Mouse (Mus musculus) forebrain, embryonic 12.5 days (tissue): Measurements from ENCODE around the gene Leo1. TPM values are rescaled to one million over a fixed set of nuclear protein-coding genes. Genes with fewer than 3 reads are reported as not detected.

Source experiments
- ATAC-seq: fragments of 200-750 bp; cut with Nextera tagmentation; 2 replicates; pipeline ENCODE4 v1.8.0; 2017; ENCODE audit warnings: moderate TSS enrichment; ENCODE audit not compliant: low FRiP score
- H3K27ac ChIP-seq: fragments of 300-500 bp; sonication (generic); 2 replicates; pipeline ENCODE4 v1.5.1; 2016; ENCODE audit warnings: mild to moderate bottlenecking
- H3K27me3 ChIP-seq: fragments of 300-500 bp; sonication (generic); 2 replicates; pipeline ENCODE4 v1.6.1; 2016; ENCODE audit warnings: mild to moderate bottlenecking
- H3K36me3 ChIP-seq: fragments of 300-500 bp; sonication (generic); replicated peaks from 2 replicates; pipeline ENCODE4 v1.6.1; 2016; ENCODE audit warnings: mild to moderate bottlenecking
- H3K4me1 ChIP-seq: fragments of 300-500 bp; sonication (generic); 2 replicates; pipeline ENCODE4 v1.6.1; 2016
- H3K4me2 ChIP-seq: fragments of 300-500 bp; sonication (generic); 2 replicates; pipeline ENCODE4 v1.6.1; 2016; ENCODE audit warnings: mild to moderate bottlenecking, moderate library complexity
- H3K4me3 ChIP-seq: fragments of 300-500 bp; sonication (generic); replicated peaks from 2 replicates; pipeline ENCODE4 v1.5.1; 2016; ENCODE audit warnings: mild to moderate bottlenecking
- H3K9ac ChIP-seq: fragments of 300-500 bp; sonication (generic); 2 replicates; pipeline ENCODE4 v1.6.1; 2016; ENCODE audit warnings: mild to moderate bottlenecking
- H3K9me3 ChIP-seq: fragments of 300-500 bp; sonication (generic); 2 replicates; pipeline ENCODE4 v1.6.1; 2016
- WGBS: fragments of 180-500 bp; shearing (Covaris S2); methylation state at CpG from one replicate; pipeline ENCODE4 v1.1.7; 2016; 5-methylcytosine and 5-hydroxymethylcytosine counted together
- polyA plus RNA-seq: library from polyadenylated mRNA; unstranded; fragments of >200 nt; fragmentation: Nextera tagmentation; extraction: Ambion mirVana; gene quantifications from 2 replicates; pipeline ENCODE4 v1.2.1, GENCODE M21; 2016

The Leo1 gene
- 55.1 and 57.1 TPM in 2 replicates for polyA plus RNA-seq

- Histone ChIP-seq H3K4me1 (peaks cover 14% of the 10 kb centered on the region), H3K27ac (peak within 1 kb of the TSS; percentile 86), H3K9me3 (no peaks in the 10 kb centered on the region), H3K4me2 (peak within 1 kb of the TSS; percentile 84), H3K36me3 (peaks cover 11% of the 10 kb centered on the region), H3K4me3 (peak within 1 kb of the TSS; percentile 75), H3K27me3 (no peaks in the 10 kb centered on the region), H3K9ac (peak within 1 kb of the TSS; percentile 90)
- peak; percentile 94 for ATAC-seq
- WGBS, result 1% methylated on average over 45 of the region's 45 CpGs
Observed at GRCm38 (mm10) chr9:75440796-75441666, at the start of gene Leo1. Gene Leo1, plus strand, starts transcription at chr9:75441524.

- Histone ChIP-seq H3K4me2 (no peak overlapping the region), H3K9me3 (no peaks in the 10 kb centered on the region), H3K27me3 (no peaks in the 10 kb centered on the region), H3K4me1 (no peaks in the 10 kb centered on the region), H3K4me3 (no peak overlapping the region), H3K27ac (no peak overlapping the region), H3K9ac (no peak overlapping the region), H3K36me3 (peaks cover 94% of the 10 kb centered on the region)
- no peak for ATAC-seq
- WGBS, result 87% methylated on average over 12 of the region's 12 CpGs
Observed at GRCm38 (mm10) chr9:75393251-75393650, 48.1 kb upstream of the Leo1 start.

- WGBS, result 93% methylated on average over 6 of the region's 6 CpGs
- H3K4me1 ChIP-seq, result peaks cover 5% of the 10 kb centered on the region; the same call in 1 of the 2 replicates
- H3K36me3 ChIP-seq, result peaks cover 77% of the 10 kb centered on the region
- no peaks in the 10 kb centered on the region for H3K9me3 ChIP-seq
- ATAC-seq, result no peak
- H3K4me2 ChIP-seq, result no peak overlapping the region
- no peak overlapping the region for H3K9ac ChIP-seq
- H3K4me3 ChIP-seq, result no peak overlapping the region
- no peak overlapping the region for H3K27ac ChIP-seq
- no peaks in the 10 kb centered on the region for H3K27me3 ChIP-seq
Observed at GRCm38 (mm10) chr9:75395971-75396370, 45.4 kb upstream of the Leo1 start.

GRCm38 (mm10) chr9:75399069-75399468 lies 42.3 kb upstream of the Leo1 start:
- WGBS, result 91% methylated on average over 4 of the region's 4 CpGs
- Histone ChIP-seq H3K4me3 (no peak overlapping the region), H3K36me3 (peaks cover 47% of the 10 kb centered on the region), H3K4me2 (no peak overlapping the region), H3K27ac (no peak overlapping the region), H3K9ac (no peak overlapping the region), H3K9me3 (no peaks in the 10 kb centered on the region), H3K4me1 (peaks cover 26% of the 10 kb centered on the region), H3K27me3 (no peaks in the 10 kb centered on the region)
- no peak for ATAC-seq

- peaks cover 40% of the 10 kb centered on the region for H3K4me1 ChIP-seq
- no peak overlapping the region for H3K4me2 ChIP-seq
- 71% methylated on average over 5 of the region's 5 CpGs for whole genome bisulfite sequencing
- no peak overlapping the region for H3K27ac ChIP-seq
- H3K9me3 ChIP-seq, result no peaks in the 10 kb centered on the region
- ATAC-seq, result no peak
- no peak overlapping the region for H3K4me3 ChIP-seq
- no peaks in the 10 kb centered on the region for H3K27me3 ChIP-seq
- peaks cover 33% of the 10 kb centered on the region for H3K36me3 ChIP-seq
- H3K9ac ChIP-seq, result no peak overlapping the region
Observed at GRCm38 (mm10) chr9:75400639-75401038, 40.7 kb upstream of the Leo1 start.

GRCm38 (mm10) chr9:75401593-75402504 lies 39.5 kb upstream of the Leo1 start:
- Histone ChIP-seq H3K9me3 (no peaks in the 10 kb centered on the region), H3K27ac (no peak overlapping the region), H3K4me3 (no peak overlapping the region), H3K36me3 (peaks cover 21% of the 10 kb centered on the region), H3K4me1 (peaks cover 48% of the 10 kb centered on the region), H3K9ac (no peak overlapping the region), H3K4me2 (no peak overlapping the region), H3K27me3 (no peaks in the 10 kb centered on the region)
- WGBS, result 84% methylated on average over 20 of the region's 20 CpGs
- no peak for ATAC-seq

GRCm38 (mm10) chr9:75403520-75403919 lies 37.8 kb upstream of the Leo1 start:
- Histone ChIP-seq H3K4me2 (no peak overlapping the region), H3K4me3 (no peak overlapping the region), H3K36me3 (peaks cover 4% of the 10 kb centered on the region; the same call in 1 of the 2 replicates), H3K9ac (no peak overlapping the region), H3K27ac (no peak overlapping the region; the same call in 1 of the 2 replicates), H3K27me3 (no peaks in the 10 kb centered on the region), H3K9me3 (no peaks in the 10 kb centered on the region), H3K4me1 (peaks cover 59% of the 10 kb centered on the region)
- WGBS, result 68% methylated on average over 3 of the region's 3 CpGs
- no peak for ATAC-seq

- H3K4me2 ChIP-seq, result no peak overlapping the region
- no peak for ATAC-seq
- no peak overlapping the region for H3K9ac ChIP-seq
- peaks cover 65% of the 10 kb centered on the region for H3K4me1 ChIP-seq
- H3K36me3 ChIP-seq, result no peaks in the 10 kb centered on the region
- WGBS, result 89% methylated on average over 2 of the region's 2 CpGs
- no peak overlapping the region for H3K27ac ChIP-seq
- no peaks in the 10 kb centered on the region for H3K9me3 ChIP-seq
- no peaks in the 10 kb centered on the region for H3K27me3 ChIP-seq
- no peak overlapping the region for H3K4me3 ChIP-seq
Observed at GRCm38 (mm10) chr9:75406121-75406520, 35.2 kb upstream of the Leo1 start.

GRCm38 (mm10) chr9:75407803-75408202 lies 33.5 kb upstream of the Leo1 start:
- Histone ChIP-seq H3K27me3 (no peaks in the 10 kb centered on the region), H3K4me2 (peak overlapping the region; percentile 68), H3K36me3 (no peaks in the 10 kb centered on the region), H3K9ac (peak overlapping the region; percentile 50), H3K4me3 (peak overlapping the region; percentile 94), H3K27ac (no peak overlapping the region), H3K9me3 (no peaks in the 10 kb centered on the region), H3K4me1 (peaks cover 55% of the 10 kb centered on the region)
- ATAC-seq, result no peak
- WGBS, result 13% methylated on average over 10 of the region's 10 CpGs

GRCm38 (mm10) chr9:75408204-75408826 lies 33.0 kb upstream of the Leo1 start:
- no peaks in the 10 kb centered on the region for H3K9me3 ChIP-seq
- no peak for ATAC-seq

GRCm38 (mm10) chr9:75409031-75409851 lies 32.1 kb upstream of the Leo1 start:
- no peaks in the 10 kb centered on the region for H3K27me3 ChIP-seq
- peak overlapping the region; percentile 94 for H3K4me3 ChIP-seq
- peak overlapping the region; percentile 88 for H3K9ac ChIP-seq
- under 1% methylated on average over 79 of the region's 90 CpGs for WGBS
- peaks cover 47% of the 10 kb centered on the region for H3K4me1 ChIP-seq
- peak overlapping the region; percentile 68 for H3K4me2 ChIP-seq
- peak overlapping the region; percentile 99 for H3K27ac ChIP-seq
- no peaks in the 10 kb centered on the region for H3K36me3 ChIP-seq
- peak; percentile 91 for ATAC-seq
- H3K9me3 ChIP-seq, result no peaks in the 10 kb centered on the region

More at GRCm38 (mm10) chr9:75408204-75408826, 33.0 kb upstream of the Leo1 start:
- peak overlapping the region; percentile 94 for H3K4me3 ChIP-seq
- H3K27me3 ChIP-seq, result no peaks in the 10 kb centered on the region
- H3K4me1 ChIP-seq, result peaks cover 52% of the 10 kb centered on the region
- H3K9ac ChIP-seq, result peak overlapping the region; percentile 88
- WGBS, result 4% methylated on average over 11 of the region's 11 CpGs
- H3K4me2 ChIP-seq, result peak overlapping the region; percentile 68
- H3K27ac ChIP-seq, result peak overlapping the region; percentile 99; the same call in 1 of the 2 replicates
- no peaks in the 10 kb centered on the region for H3K36me3 ChIP-seq
